Mouse (Mus musculus): Measurements from ENCODE around the gene Ccdc88a. TPM values are rescaled to one million over a fixed set of nuclear protein-coding genes. Genes with fewer than 3 reads are reported as not detected.
A peak's percentile ranks its signal among the peaks of the same experiment; 100 is the strongest.

The Ccdc88a gene
- total and polyA plus RNA-seq, 3 experiments, result 4.0 to 225 (median 5.9) TPM

- TF ChIP-seq MYB (IDR thresholded peaks at IDR 0.05; ENCODE audit: low read depth, low read length), result 0 out of 2 replicates have a peak, but pooled peaks have one; percentile 9
- TF ChIP-seq POLR2AphosphoS5 (IDR thresholded peaks at IDR 0.05; ENCODE audit: borderline replicate concordance, low read depth, low read length), result no peak
- TF ChIP-seq MYC (IDR thresholded peaks at IDR 0.05; ENCODE audit: low read depth, low read length), result 0 out of 2 replicates have a peak, but pooled peaks have one; percentile 4
- TF ChIP-seq CHD1 (IDR thresholded peaks at IDR 0.05; ENCODE audit: low read depth, low read length), result no peak
- 0 out of 2 replicates have a peak, but pooled peaks have one; percentile 24 for TF ChIP-seq ETS1 (IDR thresholded peaks at IDR 0.05; ENCODE audit: low read depth, low read length)
- TF ChIP-seq MAX (IDR thresholded peaks at IDR 0.05; ENCODE audit: low read length), result no peak
- TF ChIP-seq EP300 (IDR thresholded peaks at IDR 0.05; ENCODE audit: low read depth in 1 of 2, low read length in 2 of 2), result 0 out of 4 replicates have a peak, but pooled peaks of 1 of the 2 experiments have one; percentile 34
- TF ChIP-seq NELFE (IDR thresholded peaks at IDR 0.05; ENCODE audit: low read depth, low read length), result no peak
- no peak for TF ChIP-seq TCF12 (IDR thresholded peaks at IDR 0.05; ENCODE audit: low read depth, low read length)
- TF ChIP-seq ZC3H11A (IDR thresholded peaks at IDR 0.05; ENCODE audit: low read depth, low read length), result no peak
- 0 out of 2 replicates have a peak, but pooled peaks have one; percentile 24 for TF ChIP-seq SIN3A (IDR thresholded peaks at IDR 0.05; ENCODE audit: low read length)
- TF ChIP-seq POLR2A (IDR thresholded peaks at IDR 0.05; ENCODE audit: control insufficient read depth in 1 of 2, insufficient read depth in 1 of 2, low read depth in 1 of 2, low read length in 2 of 2, poor library complexity in 1 of 2), result no peak
- TF ChIP-seq MEF2A (IDR thresholded peaks at IDR 0.05; ENCODE audit: extremely low read depth, insufficient replicate concordance, low read depth, low read length, poor library complexity, severe bottlenecking), result no peak
- TF ChIP-seq POLR2AphosphoS2 (IDR thresholded peaks at IDR 0.05; ENCODE audit: low read length), result no peak; the same call in 1 of the 2 replicates
- no peak for TF ChIP-seq ZNF384 (IDR thresholded peaks at IDR 0.05; ENCODE audit: low read depth, low read length)
- 0 out of 2 replicates have a peak, but pooled peaks have one; percentile 11 for TF ChIP-seq ELF1 (IDR thresholded peaks at IDR 0.05; ENCODE audit: low read depth, low read length)
- TF ChIP-seq CHD2 (IDR thresholded peaks at IDR 0.05; ENCODE audit: low read length), result no peak
- TF ChIP-seq HCFC1 (IDR thresholded peaks at IDR 0.05; ENCODE audit: low read depth, low read length), result no peak
- 0 out of 2 replicates have a peak, but pooled peaks have one; percentile 31 for TF ChIP-seq MAFK (IDR thresholded peaks at IDR 0.05; ENCODE audit: borderline replicate concordance, low read depth, low read length)
- TF ChIP-seq MXI1 (IDR thresholded peaks at IDR 0.05; ENCODE audit: low read depth, low read length), result no peak
- no peak for TF ChIP-seq BHLHE40 (IDR thresholded peaks at IDR 0.05; ENCODE audit: borderline replicate concordance, low read depth, low read length)
- TF ChIP-seq MAZ (IDR thresholded peaks at IDR 0.05; ENCODE audit: low read depth, low read length), result no peak
- TF ChIP-seq KAT2A (conservative IDR thresholded peaks at IDR 0.05; ENCODE audit: low read depth, low read length), result no peak
- TF ChIP-seq UBTF (IDR thresholded peaks at IDR 0.05; ENCODE audit: borderline replicate concordance, insufficient read depth, low read depth, low read length), result no peak
- peak; percentile 64 for TF ChIP-seq GATA1 (IDR thresholded peaks at IDR 0.05; ENCODE audit: low read depth, low read length)
- TF ChIP-seq ZKSCAN1 (IDR thresholded peaks at IDR 0.05; ENCODE audit: low read depth, low read length), result no peak
- no peak for TF ChIP-seq USF1 (IDR thresholded peaks at IDR 0.05; ENCODE audit: low read depth, low read length)
- peak; percentile 27; the same call in 1 of the 2 replicates for TF ChIP-seq JUND (IDR thresholded peaks at IDR 0.05; ENCODE audit: low read depth, low read length)
- H3K9me3 ChIP-seq (replicated peaks; ENCODE audit: insufficient read depth, low read length), result no peaks in the 10 kb centered on the region
- peaks cover 4 to 17% of the 10 kb centered on the region in 2 experiments for H3K4me1 ChIP-seq (ENCODE audit: control insufficient read depth in 1 of 2, insufficient read depth in 2 of 2, low read length in 2 of 2)
- DNase-seq (ENCODE audit: low read depth, low spot score), result peak; percentile 56
- H3K4me3 ChIP-seq (ENCODE audit: control insufficient read depth in 1 of 2, insufficient read depth in 1 of 2, low read depth in 2 of 2, low read length in 2 of 2), result peak overlapping the region; percentile 75 to 99
- peaks cover 26 to 33% of the 10 kb centered on the region in 2 experiments for H3K36me3 ChIP-seq (ENCODE audit: control insufficient read depth in 1 of 2, insufficient read depth in 2 of 2, low read length in 2 of 2)
- H3K79me2 ChIP-seq (ENCODE audit: control insufficient read depth, insufficient read depth, low read length, poor library complexity), result peaks cover 26% of the 10 kb centered on the region
- peak overlapping the region; percentile 97 for H3K9ac ChIP-seq (ENCODE audit: control insufficient read depth, low read depth, low read length, poor library complexity, severe bottlenecking)
- peak overlapping the region; percentile 95 for H3K27ac ChIP-seq (ENCODE audit: control insufficient read depth, low read depth, low read length)
- H3K27me3 ChIP-seq (ENCODE audit: control insufficient read depth in 1 of 2, insufficient read depth in 2 of 2, low read length in 2 of 2), result no peaks in the 10 kb centered on the region
These were observed 173.3 kb downstream of the Ccdc88a start for GRCm38 (mm10) chr11:29546762-29547161.

Data from MEL (cell line).